Mouse (Mus musculus) activated CD4-positive, CD25-positive, alpha-beta regulatory T cell, adult 4 months (primary cell): ENCODE measurements around the gene Hand2. TPM values are rescaled to one million over a fixed set of nuclear protein-coding genes. Genes with fewer than 3 reads are reported as not detected.

Experiments used
- ATAC-seq: one replicate; pipeline ENCODE4 v1.8.0; 2017
- polyA plus RNA-seq, 2 experiments: library from polyadenylated mRNA; unstranded; fragments of 100-300 nt; shearing (Covaris generic); gene quantifications; one replicate each; pipeline ENCODE4 v1.2.1; 2017

Hand2 gene
- polyA plus RNA-seq: not detected

GRCm38 (mm10) chr8:57320851-57321743 is at the start of gene Hand2:
Hand2 (plus strand) TSS chr8:57320983.
- ATAC-seq: no peak

GRCm38 (mm10) chr8:57273055-57273454 is 47.7 kb upstream of the Hand2 start:
- ATAC-seq: no peak

GRCm38 (mm10) chr8:57293441-57293840 is 27.3 kb upstream of the Hand2 start:
- no peak for ATAC-seq

GRCm38 (mm10) chr8:57303513-57303912 is 17.3 kb upstream of the Hand2 start:
- no peak for ATAC-seq

GRCm38 (mm10) chr8:57304944-57305343 is 15.8 kb upstream of the Hand2 start:
- no peak for ATAC-seq

DNA sequence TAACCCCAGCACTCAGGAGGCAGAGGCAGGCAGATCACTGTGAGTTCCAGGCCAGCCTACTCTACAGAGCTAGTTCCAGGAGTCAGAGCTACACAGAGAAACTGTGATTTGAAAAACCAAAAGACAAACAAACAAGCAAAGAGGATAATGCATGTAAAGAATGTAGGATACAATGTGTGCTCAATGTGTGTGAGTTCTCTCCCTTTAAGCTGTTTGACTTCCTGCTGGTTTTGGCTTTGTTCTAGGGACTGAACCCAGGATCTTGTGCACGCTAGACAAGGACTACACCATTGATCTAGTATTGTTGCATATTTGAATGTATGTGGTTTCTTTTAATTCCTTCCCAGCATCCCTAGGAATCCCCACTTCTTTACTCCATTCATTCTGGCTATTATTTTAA is 14.3 kb upstream of the Hand2 start:
- ATAC-seq: no peak

DNA sequence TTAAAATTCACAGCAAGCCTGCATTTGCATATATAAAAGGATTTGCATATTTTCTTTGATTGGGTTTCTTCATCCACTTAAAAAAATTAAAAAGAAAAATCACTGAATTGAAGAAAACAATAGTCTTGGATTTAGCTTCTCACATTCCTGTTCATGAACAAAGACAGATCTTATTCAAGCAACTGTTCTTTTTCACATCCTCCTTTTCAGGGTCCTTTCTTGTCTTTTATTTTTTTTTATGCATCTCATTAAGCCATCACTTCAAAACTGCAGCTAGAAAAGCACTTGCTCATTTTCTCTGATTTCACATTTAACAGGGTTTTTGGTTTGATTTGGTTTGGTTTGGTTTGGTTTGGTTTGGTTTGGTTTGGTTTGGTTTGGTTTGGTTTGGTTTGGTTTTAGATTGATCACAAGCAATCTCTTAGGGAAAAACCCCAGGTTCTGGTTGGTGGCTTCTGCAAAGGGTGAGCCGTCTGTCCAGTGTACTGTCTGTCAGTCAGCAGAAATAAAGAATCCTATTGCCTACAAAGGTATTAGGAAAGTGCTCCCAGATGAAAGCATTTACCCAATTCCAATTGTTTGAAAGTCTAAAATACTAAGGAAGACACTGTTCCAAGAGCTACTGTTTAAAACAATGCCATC is 10.8 kb upstream of the Hand2 start:
- ATAC-seq: no peak

DNA sequence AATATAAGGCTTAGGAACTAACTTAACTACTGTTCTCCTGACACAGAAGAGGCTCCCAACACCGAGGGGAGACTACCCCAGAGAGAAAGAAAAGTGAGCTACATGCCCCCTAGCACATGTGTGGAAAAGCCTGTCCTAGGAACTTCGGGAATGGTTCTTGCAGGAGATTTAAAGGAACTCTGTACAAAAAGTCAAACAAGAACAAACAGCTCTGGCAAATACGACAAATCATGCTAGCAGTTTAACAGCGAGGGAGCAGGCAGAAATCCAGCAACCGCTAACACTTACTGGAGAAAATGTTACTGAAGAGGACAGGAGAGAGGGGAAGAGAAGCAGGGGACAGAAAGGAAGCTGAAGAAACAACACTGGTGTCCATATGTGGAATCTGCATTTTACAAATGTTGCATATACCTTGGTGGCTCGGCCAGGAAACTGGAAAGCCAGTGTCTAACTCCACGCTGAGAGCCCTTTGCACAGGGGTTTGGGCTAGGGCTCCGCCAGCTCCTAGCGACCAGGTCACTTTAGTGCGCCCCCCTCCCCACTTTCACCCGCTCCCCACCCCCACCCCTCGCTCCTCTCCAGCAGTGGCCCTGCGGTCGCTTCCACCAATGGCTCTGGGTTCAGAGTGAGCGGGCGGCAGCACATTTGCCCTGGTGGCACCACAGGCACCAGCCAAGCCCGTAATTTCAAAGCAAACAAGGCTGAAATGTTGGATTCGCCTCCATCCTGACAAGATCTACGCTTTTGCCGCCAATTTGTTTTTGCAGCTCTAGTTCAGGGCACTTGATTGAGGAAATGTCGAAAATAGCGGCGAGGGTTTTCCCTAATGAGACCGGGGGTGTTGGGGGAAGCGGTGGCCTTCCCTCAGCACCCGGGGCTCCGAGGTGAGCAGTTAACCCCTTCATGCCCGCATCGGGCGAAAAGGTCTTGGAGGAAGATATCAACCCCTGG is 8.5 kb upstream of the Hand2 start:
- ATAC-seq: no peak

DNA sequence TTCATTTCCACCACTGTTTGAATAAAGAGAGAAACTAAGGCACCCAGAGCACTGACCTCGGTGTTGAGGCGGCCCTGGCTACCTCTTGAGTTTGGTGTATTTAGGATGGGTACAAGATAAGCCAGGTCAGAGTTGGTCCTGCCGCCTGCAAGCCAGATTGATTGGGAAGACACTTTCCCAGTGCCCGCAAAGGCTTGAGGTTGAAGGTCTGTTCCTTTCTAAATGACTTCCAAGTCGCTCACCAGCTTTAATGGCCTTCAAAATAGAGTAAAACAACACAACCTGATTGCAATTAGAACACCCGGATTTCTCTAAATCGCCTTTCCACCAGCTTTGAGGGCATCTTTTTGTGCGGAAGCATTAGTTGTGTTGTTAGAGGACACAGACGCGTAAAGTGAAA is 7.2 kb upstream of the Hand2 start:
- no peak for ATAC-seq

DNA sequence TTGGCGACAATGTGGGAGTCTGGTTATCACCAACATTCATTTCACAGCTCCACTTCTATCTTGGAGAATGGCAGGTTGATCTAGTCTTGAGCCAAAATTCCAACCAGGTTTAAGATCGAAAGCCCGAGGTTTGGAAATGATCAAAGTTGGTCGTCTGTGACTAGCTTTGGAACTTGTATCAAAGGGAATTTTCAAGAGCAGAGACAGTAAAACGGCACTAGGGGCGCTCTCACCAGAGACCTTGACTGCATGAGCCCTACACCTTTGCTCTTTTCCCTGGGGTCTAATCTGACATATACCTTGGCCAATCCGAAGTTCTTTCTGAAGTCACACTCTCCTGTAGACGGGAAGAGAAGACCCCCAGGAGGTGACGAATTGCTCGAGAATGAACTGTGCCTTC is 6.6 kb upstream of the Hand2 start:
- ATAC-seq: no peak

DNA sequence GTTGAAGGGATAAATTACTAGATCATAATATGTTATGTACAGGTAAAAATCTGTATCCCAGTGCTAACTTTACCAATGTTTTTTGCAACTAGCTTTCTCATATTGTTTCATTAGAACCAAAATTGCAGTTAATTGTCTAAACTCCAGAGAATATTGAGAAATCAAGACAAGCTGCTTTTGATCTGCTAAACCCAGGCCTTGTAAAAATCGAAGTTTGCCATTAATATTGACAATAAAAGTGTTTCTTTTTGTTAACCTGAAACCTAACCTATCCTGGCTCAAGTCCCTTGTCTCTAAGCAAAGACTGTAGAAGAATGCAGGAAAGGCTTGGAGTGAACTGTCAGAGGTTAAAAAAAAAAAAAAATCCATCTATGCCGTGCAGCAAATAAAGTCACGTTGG is 5.3 kb upstream of the Hand2 start:
- ATAC-seq: no peak

- no peak for ATAC-seq
Measured at GRCm38 (mm10) chr8:57317107-57317506, 3.7 kb upstream of the Hand2 start.

DNA sequence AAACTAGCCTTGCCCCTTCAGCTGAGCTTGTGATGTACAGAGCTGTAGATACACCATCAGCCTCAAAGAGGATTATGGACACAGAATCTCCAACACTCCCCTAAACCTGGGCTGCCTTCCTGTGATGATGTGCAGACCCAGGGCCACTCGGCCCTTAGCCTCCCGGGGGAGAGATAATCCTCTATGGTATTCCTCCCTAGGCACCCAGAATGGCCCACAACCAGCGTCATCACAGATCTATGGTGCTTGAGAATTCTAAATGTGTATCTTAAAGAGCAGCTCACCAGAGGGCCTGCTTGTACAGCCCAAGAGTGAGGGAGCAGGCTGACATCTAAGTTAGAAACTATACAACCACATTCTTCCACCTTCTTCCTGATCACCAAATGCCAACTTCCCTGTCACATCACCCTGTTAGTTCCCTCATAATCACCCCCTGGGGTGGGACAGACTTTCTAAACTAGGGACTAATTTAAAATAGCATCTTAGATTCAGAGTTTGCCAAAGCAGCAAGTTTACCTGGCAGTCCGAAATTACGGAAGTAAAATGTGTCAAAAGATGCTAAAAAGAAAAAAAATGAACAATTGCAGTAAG is 2.8 kb upstream of the Hand2 start:
- ATAC-seq: no peak

DNA sequence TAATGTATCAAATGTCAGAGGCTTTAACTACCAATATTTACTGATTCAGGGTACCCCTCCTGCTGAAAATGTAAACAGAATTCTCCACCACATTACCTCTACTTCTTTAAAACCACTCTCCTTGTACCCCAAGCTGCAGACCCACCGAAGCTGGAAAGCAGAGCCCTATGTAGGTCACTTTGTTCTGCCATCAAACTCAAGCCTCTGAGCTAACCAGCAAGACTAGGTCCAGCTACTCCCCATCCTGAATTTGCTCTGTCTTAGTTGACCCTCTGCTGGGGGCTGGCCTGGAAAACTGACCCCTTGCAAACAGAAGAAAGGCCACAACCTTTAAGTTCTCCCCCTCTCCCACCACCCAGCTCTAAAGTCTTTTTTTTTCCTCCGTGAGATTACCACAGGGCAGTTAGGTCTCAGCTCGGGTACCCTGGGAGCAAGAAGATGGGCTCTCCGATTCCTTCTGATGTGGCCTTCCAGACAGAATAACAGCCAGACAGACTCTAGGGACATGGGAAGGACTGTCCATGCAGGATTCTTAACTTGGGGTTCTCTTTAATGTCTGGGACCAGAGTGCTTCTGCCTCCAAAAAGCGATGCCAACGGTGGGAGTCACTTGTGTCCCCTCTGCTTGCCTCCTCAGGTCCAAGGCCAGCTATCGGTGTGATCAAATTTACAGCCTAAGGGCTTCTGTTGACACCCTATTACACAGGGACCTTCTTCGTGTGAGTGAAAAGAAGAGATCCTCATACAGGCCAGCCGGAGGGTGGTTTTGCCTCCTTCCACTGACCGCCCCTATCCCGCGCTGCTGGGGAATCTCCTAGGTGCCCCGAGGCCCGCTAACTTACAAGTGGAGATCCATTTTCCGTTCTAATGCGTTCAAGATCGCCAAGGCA is 1.4 kb upstream of the Hand2 start:
- ATAC-seq: no peak

GRCm38 (mm10) chr8:57319981-57320585 is 700 bp upstream of the Hand2 start:
- no peak for ATAC-seq

- no peak for ATAC-seq
Measured at GRCm38 (mm10) chr8:57321898-57322895, 1.4 kb downstream of the Hand2 start.

GRCm38 (mm10) chr8:57322961-57323941 is 2.5 kb downstream of the Hand2 start:
- no peak for ATAC-seq

GRCm38 (mm10) chr8:57324091-57324490 is 3.3 kb downstream of the Hand2 start:
- no peak for ATAC-seq
